In genomic region chr14:77533638-77534037, GRCm38 (mm10) we compare ENCODE assay signal across 11 mouse cellular contexts.
DNase-seq lines count a peak whose midpoint lies in the region; ATAC-seq and TF ChIP-seq lines count a peak whose summit lies in the region.
"Had no signal": no experiment of that assay in that cellular context is flagged by ENCODE, and none has a peak within 500 bp of the region (broad histone marks: within the 10 kb centered on the region; RNA-seq: fewer than 3 reads in every experiment).

No protein-coding gene starts in this region.

- intact Hi-C loops in heart, postnatal 14 days (cut with DNase I): no loop called here

- H3K4me1 ChIP-seq in heart, postnatal 0 days (ENCODE audit: control insufficient read depth, insufficient read depth): no peaks in the 10 kb centered on the region
- H3K4me1 ChIP-seq: lung, embryonic 15.5 days had no signal

- no peak overlapping the region for H3K4me3 ChIP-seq in heart, postnatal 0 days (ENCODE audit: low read depth, low read length)
- H3K4me3 ChIP-seq: erythroblast, embryonic 14.5 days; gastrocnemius, adult 2 months; lung, embryonic 15.5 days had no signal

- TF ChIP-seq CTCF in heart, postnatal 0 days (IDR thresholded peaks at IDR 0.05; ENCODE audit: low read depth): peak; percentile 12; the same call in 1 of the 2 replicates

- no peak overlapping the region for H3K4me2 ChIP-seq in heart, postnatal 0 days (ENCODE audit: low read depth, low read length)
- H3K4me2 ChIP-seq: lung, embryonic 15.5 days had no signal

- H3K36me3 ChIP-seq in heart, postnatal 0 days (replicated peaks; ENCODE audit: control insufficient read depth, insufficient read depth, low read length): no peaks in the 10 kb centered on the region
- H3K36me3 ChIP-seq: lung, embryonic 15.5 days had no signal

- H3K27me3 ChIP-seq in heart, postnatal 0 days (ENCODE audit: control insufficient read depth, insufficient read depth, low read length): no peaks in the 10 kb centered on the region
- H3K27me3 ChIP-seq: lung, embryonic 15.5 days had no signal

- no peak overlapping the region for H3K9ac ChIP-seq in heart, postnatal 0 days (replicated peaks; ENCODE audit: low read depth, low read length)
- H3K9ac ChIP-seq: lung, embryonic 15.5 days had no signal

- DNase-seq in heart, postnatal 0 days (ENCODE audit: low spot score): no peak
- DNase-seq in heart, postnatal 14 days: no peak
- peak; percentile 29 for DNase-seq in thymus, postnatal 14 days
- DNase-seq in thymus, postnatal 25 days: no peak
- peak; percentile 14 for DNase-seq in embryo, embryonic 11 days
- no peak for DNase-seq in left cerebral cortex, adult 11 months (ENCODE audit: low spot score)
- no peak for DNase-seq in adrenal gland, postnatal 4 days (ENCODE audit: low spot score in 2 of 2)
- DNase-seq in MN1 (ENCODE audit: low spot score): no peak
- DNase-seq: gastrocnemius, adult 2 months had no signal

- H3K9me3 ChIP-seq in heart, postnatal 0 days (replicated peaks; ENCODE audit: control insufficient read depth, low read length): no peaks in the 10 kb centered on the region
- H3K9me3 ChIP-seq: lung, embryonic 15.5 days had no signal

- WGBS in heart, postnatal 0 days: 74% methylated on average over 5 of the region's 5 CpGs

- H3K27ac ChIP-seq in heart, postnatal 0 days (ENCODE audit: low read depth): no peak overlapping the region
- H3K27ac ChIP-seq: gastrocnemius, adult 2 months; lung, embryonic 15.5 days had no signal

- TF ChIP-seq EP300 in heart, postnatal 0 days (IDR thresholded peaks at IDR 0.05; ENCODE audit: low read depth): no peak

- no peak for ATAC-seq in heart, postnatal 0 days (ENCODE audit: insufficient read depth, low read depth)

Comparison
In these comparisons a context has a peak if more than half of its experiments do, and no peak if none do; other contexts are left out.
1. DNase-seq: peak in thymus, postnatal 14 days (single experiment) and embryo, embryonic 11 days (single experiment); none in heart, postnatal 0 days (single experiment), heart, postnatal 14 days (0 of 2), thymus, postnatal 25 days (single experiment), left cerebral cortex, adult 11 months (single experiment), adrenal gland, postnatal 4 days (0 of 2) and MN1 (single experiment).